Mouse (Mus musculus): Measurements from ENCODE around the gene Hc. TPM values are rescaled to one million over a fixed set of nuclear protein-coding genes. Genes with fewer than 3 reads are reported as not detected.

Gene Hc
- polyA plus RNA-seq, 1 experiment from 2014 or later: 0.26 TPM

- ATAC-seq (ENCODE audit: low FRiP score) (no peak), DNase-seq (ENCODE audit: low spot score, missing footprints) (no peak)
- Histone ChIP-seq H3K27ac (ENCODE audit: low read depth, low read length) (no peak overlapping the region), H3K9me3 (ENCODE audit: control insufficient read depth, low read length) (no peaks in the 10 kb centered on the region), H3K4me3 (ENCODE audit: low read depth, low read length) (no peak overlapping the region), H3K4me2 (no peak overlapping the region), H3K27me3 (ENCODE audit: control insufficient read depth, insufficient read depth, low read length) (no peaks in the 10 kb centered on the region), H3K9ac (ENCODE audit: low read length) (no peak overlapping the region), H3K4me1 (ENCODE audit: control insufficient read depth, insufficient read depth, low read length) (no peaks in the 10 kb centered on the region), H3K36me3 (ENCODE audit: control insufficient read depth, insufficient read depth, low read length) (no peaks in the 10 kb centered on the region)
- 81% methylated on average over 1 of the region's 1 CpGs for WGBS
Measured at GRCm38 (mm10) chr2:34957405-34957804, 103.8 kb downstream of the Hc start.

- Histone ChIP-seq H3K9ac (ENCODE audit: low read length) (no peak overlapping the region), H3K36me3 (ENCODE audit: control insufficient read depth, insufficient read depth, low read length) (no peaks in the 10 kb centered on the region), H3K9me3 (ENCODE audit: control insufficient read depth, low read length) (no peaks in the 10 kb centered on the region), H3K4me1 (ENCODE audit: control insufficient read depth, insufficient read depth, low read length) (no peaks in the 10 kb centered on the region), H3K4me3 (ENCODE audit: low read depth, low read length) (no peak overlapping the region), H3K27ac (ENCODE audit: low read depth, low read length) (no peak overlapping the region), H3K4me2 (no peak overlapping the region), H3K27me3 (ENCODE audit: control insufficient read depth, insufficient read depth, low read length) (no peaks in the 10 kb centered on the region)
- no peak for ATAC-seq (ENCODE audit: low FRiP score)
- 54% methylated on average over 5 of the region's 5 CpGs for WGBS
- DNase-seq (ENCODE audit: low spot score, missing footprints): no peak
Measured at GRCm38 (mm10) chr2:34956941-34957340, 104.3 kb downstream of the Hc start.

GRCm38 (mm10) chr2:34954344-34954743 is 106.9 kb downstream of the Hc start:
- Histone ChIP-seq H3K9me3 (ENCODE audit: control insufficient read depth, low read length) (no peaks in the 10 kb centered on the region), H3K4me3 (ENCODE audit: low read depth, low read length) (no peak overlapping the region), H3K27ac (ENCODE audit: low read depth, low read length) (no peak overlapping the region), H3K4me2 (no peak overlapping the region), H3K36me3 (ENCODE audit: control insufficient read depth, insufficient read depth, low read length) (no peaks in the 10 kb centered on the region), H3K4me1 (ENCODE audit: control insufficient read depth, insufficient read depth, low read length) (no peaks in the 10 kb centered on the region), H3K27me3 (ENCODE audit: control insufficient read depth, insufficient read depth, low read length) (no peaks in the 10 kb centered on the region), H3K9ac (ENCODE audit: low read length) (no peak overlapping the region)
- ATAC-seq (ENCODE audit: low FRiP score) (no peak), DNase-seq (ENCODE audit: low spot score, missing footprints) (no peak)

GRCm38 (mm10) chr2:34953547-34954116 is 107.6 kb downstream of the Hc start:
- Histone ChIP-seq H3K9ac (ENCODE audit: low read length) (no peak overlapping the region), H3K36me3 (ENCODE audit: control insufficient read depth, insufficient read depth, low read length) (no peaks in the 10 kb centered on the region), H3K4me2 (no peak overlapping the region), H3K4me1 (ENCODE audit: control insufficient read depth, insufficient read depth, low read length) (no peaks in the 10 kb centered on the region), H3K27ac (ENCODE audit: low read depth, low read length) (no peak overlapping the region), H3K9me3 (ENCODE audit: control insufficient read depth, low read length) (no peaks in the 10 kb centered on the region), H3K27me3 (ENCODE audit: control insufficient read depth, insufficient read depth, low read length) (no peaks in the 10 kb centered on the region), H3K4me3 (ENCODE audit: low read depth, low read length) (no peak overlapping the region)
- ATAC-seq (ENCODE audit: low FRiP score): no peak
- 81% methylated on average over 2 of the region's 2 CpGs for WGBS
- no peak for DNase-seq (ENCODE audit: low spot score, missing footprints)

- Histone ChIP-seq H3K27ac (ENCODE audit: low read depth, low read length) (no peak overlapping the region), H3K9ac (ENCODE audit: low read length) (no peak overlapping the region), H3K36me3 (ENCODE audit: control insufficient read depth, insufficient read depth, low read length) (no peaks in the 10 kb centered on the region), H3K4me1 (ENCODE audit: control insufficient read depth, insufficient read depth, low read length) (no peaks in the 10 kb centered on the region), H3K4me3 (ENCODE audit: low read depth, low read length) (no peak overlapping the region), H3K9me3 (ENCODE audit: control insufficient read depth, low read length) (no peaks in the 10 kb centered on the region), H3K4me2 (no peak overlapping the region), H3K27me3 (ENCODE audit: control insufficient read depth, insufficient read depth, low read length) (no peaks in the 10 kb centered on the region)
- DNase-seq (ENCODE audit: low spot score, missing footprints) (no peak), ATAC-seq (ENCODE audit: low FRiP score) (no peak)
- WGBS: 75% methylated on average over 4 of the region's 4 CpGs
Measured at GRCm38 (mm10) chr2:34953018-34953417, 108.2 kb downstream of the Hc start.

- no peak for ATAC-seq (ENCODE audit: low FRiP score)
- Histone ChIP-seq H3K36me3 (ENCODE audit: control insufficient read depth, insufficient read depth, low read length) (no peaks in the 10 kb centered on the region), H3K4me3 (ENCODE audit: low read depth, low read length) (no peak overlapping the region), H3K4me1 (ENCODE audit: control insufficient read depth, insufficient read depth, low read length) (no peaks in the 10 kb centered on the region), H3K4me2 (no peak overlapping the region), H3K9ac (ENCODE audit: low read length) (no peak overlapping the region), H3K27ac (ENCODE audit: low read depth, low read length) (no peak overlapping the region), H3K27me3 (ENCODE audit: control insufficient read depth, insufficient read depth, low read length) (no peaks in the 10 kb centered on the region), H3K9me3 (ENCODE audit: control insufficient read depth, low read length) (no peaks in the 10 kb centered on the region)
- no peak for DNase-seq (ENCODE audit: low spot score, missing footprints)
Measured at GRCm38 (mm10) chr2:34951469-34951868, 109.8 kb downstream of the Hc start.

GRCm38 (mm10) chr2:34948622-34949021 is 112.6 kb downstream of the Hc start:
- ATAC-seq (ENCODE audit: low FRiP score) (no peak), DNase-seq (ENCODE audit: low spot score, missing footprints) (no peak)
- H3K4me2 ChIP-seq: no peak overlapping the region
- no peaks in the 10 kb centered on the region for H3K9me3 ChIP-seq (ENCODE audit: control insufficient read depth, low read length)
- no peak overlapping the region for H3K27ac ChIP-seq (ENCODE audit: low read depth, low read length)
- H3K4me1 ChIP-seq (ENCODE audit: control insufficient read depth, insufficient read depth, low read length): no peaks in the 10 kb centered on the region
- H3K36me3 ChIP-seq (ENCODE audit: control insufficient read depth, insufficient read depth, low read length): no peaks in the 10 kb centered on the region
- no peak overlapping the region for H3K4me3 ChIP-seq (ENCODE audit: low read depth, low read length)
- 40% methylated on average over 2 of the region's 2 CpGs for WGBS
- H3K27me3 ChIP-seq (ENCODE audit: control insufficient read depth, insufficient read depth, low read length): no peaks in the 10 kb centered on the region
- H3K9ac ChIP-seq (ENCODE audit: low read length): no peak overlapping the region

GRCm38 (mm10) chr2:34946046-34946445 is 115.2 kb downstream of the Hc start:
- no peak overlapping the region for H3K4me3 ChIP-seq (ENCODE audit: low read depth, low read length)
- H3K4me1 ChIP-seq (ENCODE audit: control insufficient read depth, insufficient read depth, low read length): no peaks in the 10 kb centered on the region
- ATAC-seq (ENCODE audit: low FRiP score) (no peak), DNase-seq (ENCODE audit: low spot score, missing footprints) (no peak)
- H3K9me3 ChIP-seq (ENCODE audit: control insufficient read depth, low read length): no peaks in the 10 kb centered on the region
- no peak overlapping the region for H3K4me2 ChIP-seq
- no peaks in the 10 kb centered on the region for H3K36me3 ChIP-seq (ENCODE audit: control insufficient read depth, insufficient read depth, low read length)
- no peaks in the 10 kb centered on the region for H3K27me3 ChIP-seq (ENCODE audit: control insufficient read depth, insufficient read depth, low read length)
- H3K9ac ChIP-seq (ENCODE audit: low read length): no peak overlapping the region
- WGBS: 63% methylated on average over 4 of the region's 4 CpGs
- no peak overlapping the region for H3K27ac ChIP-seq (ENCODE audit: low read depth, low read length)

- DNase-seq (ENCODE audit: low spot score, missing footprints) (no peak), ATAC-seq (ENCODE audit: low FRiP score) (no peak)
- Histone ChIP-seq H3K27ac (ENCODE audit: low read depth, low read length) (no peak overlapping the region), H3K4me2 (no peak overlapping the region), H3K9ac (ENCODE audit: low read length) (no peak overlapping the region), H3K9me3 (ENCODE audit: control insufficient read depth, low read length) (no peaks in the 10 kb centered on the region), H3K4me1 (ENCODE audit: control insufficient read depth, insufficient read depth, low read length) (no peaks in the 10 kb centered on the region), H3K36me3 (ENCODE audit: control insufficient read depth, insufficient read depth, low read length) (no peaks in the 10 kb centered on the region), H3K27me3 (ENCODE audit: control insufficient read depth, insufficient read depth, low read length) (no peaks in the 10 kb centered on the region), H3K4me3 (ENCODE audit: low read depth, low read length) (no peak overlapping the region)
- WGBS: 89% methylated on average over 4 of the region's 4 CpGs
Measured at GRCm38 (mm10) chr2:34945580-34945979, 115.7 kb downstream of the Hc start.

GRCm38 (mm10) chr2:34944761-34945160 is 116.5 kb downstream of the Hc start:
- Histone ChIP-seq H3K4me3 (ENCODE audit: low read depth, low read length) (no peak overlapping the region), H3K36me3 (ENCODE audit: control insufficient read depth, insufficient read depth, low read length) (no peaks in the 10 kb centered on the region), H3K9ac (ENCODE audit: low read length) (no peak overlapping the region), H3K27ac (ENCODE audit: low read depth, low read length) (no peak overlapping the region), H3K9me3 (ENCODE audit: control insufficient read depth, low read length) (no peaks in the 10 kb centered on the region), H3K4me2 (no peak overlapping the region), H3K27me3 (ENCODE audit: control insufficient read depth, insufficient read depth, low read length) (no peaks in the 10 kb centered on the region), H3K4me1 (ENCODE audit: control insufficient read depth, insufficient read depth, low read length) (no peaks in the 10 kb centered on the region)
- DNase-seq (ENCODE audit: low spot score, missing footprints): no peak
- no peak for ATAC-seq (ENCODE audit: low FRiP score)
- 23% methylated on average over 8 of the region's 8 CpGs for WGBS

All from midbrain, embryonic 11.5 days (tissue).